Mouse (Mus musculus) embryonic fibroblast, embryonic 13.5 days (primary cell): ENCODE results near the gene Npepps.

Source experiments
- CTCF ChIP-seq: IDR thresholded peaks from 2 replicates; pipeline ENCODE4 v1.5.1; 2011; ENCODE audit warnings: mild to moderate bottlenecking, control low read depth, low read length, moderate library complexity, borderline replicate concordance; ENCODE audit not compliant: insufficient read depth
- POLR2A ChIP-seq: IDR thresholded peaks from 2 replicates; pipeline ENCODE4 v1.6.1; 2011; ENCODE audit warnings: low read depth, mild to moderate bottlenecking, control low read depth, low read length, moderate library complexity

GRCm38 (mm10) chr11:97232436-97232835 lies 48.0 kb downstream of the Npepps start:
- TF ChIP-seq CTCF (no peak), POLR2A (no peak)
